In the genomic region with DNA sequence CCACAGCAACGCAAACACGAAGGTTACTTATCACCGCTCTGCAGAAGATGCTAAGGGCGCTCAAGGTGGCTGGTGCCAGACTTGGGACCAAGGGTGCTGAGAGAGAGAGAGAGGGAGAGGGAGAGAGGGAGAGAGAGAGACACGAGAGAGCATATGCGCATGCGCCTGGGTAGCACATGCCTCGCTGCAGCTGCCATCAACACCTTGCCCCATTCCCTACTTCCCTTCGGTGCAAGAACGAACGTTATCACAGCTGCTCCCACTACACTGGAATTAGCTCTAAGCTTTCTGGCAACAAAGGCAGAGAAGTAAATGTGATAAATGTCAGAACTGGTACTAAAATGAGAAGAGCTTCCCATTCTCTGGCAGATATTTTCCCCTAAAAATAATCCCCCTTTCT, we compare ENCODE assay signal across 20 mouse cellular contexts.
DNase-seq lines count a peak whose midpoint lies in the region; ATAC-seq and TF ChIP-seq lines count a peak whose summit lies in the region.
"Had no signal": no experiment of that assay in that cellular context is flagged by ENCODE, and none has a peak within 500 bp of the region (broad histone marks: within the 10 kb centered on the region; RNA-seq: fewer than 3 reads in every experiment).

No protein-coding gene starts in this region.

- peaks cover 20% of the 10 kb centered on the region for H3K36me3 ChIP-seq in forebrain, embryonic 12.5 days (replicated peaks)
- no peaks in the 10 kb centered on the region; the same call in 1 of the 2 replicates for H3K36me3 ChIP-seq in forebrain, embryonic 11.5 days (ENCODE audit: control insufficient read depth, insufficient read depth, low read length)
- peaks cover 19% of the 10 kb centered on the region for H3K36me3 ChIP-seq in heart, embryonic 14.5 days (ENCODE audit: control insufficient read depth, insufficient read depth, low read length)
- H3K36me3 ChIP-seq: neural tube, embryonic 12.5 days had no signal

- no peaks in the 10 kb centered on the region for H3K27me3 ChIP-seq in forebrain, embryonic 12.5 days
- H3K27me3 ChIP-seq in forebrain, embryonic 11.5 days (ENCODE audit: control insufficient read depth, insufficient read depth, low read length): no peaks in the 10 kb centered on the region
- no peaks in the 10 kb centered on the region for H3K27me3 ChIP-seq in heart, embryonic 14.5 days (ENCODE audit: control insufficient read depth, insufficient read depth, low read length)
- H3K27me3 ChIP-seq: CH12.LX; neural tube, embryonic 12.5 days had no signal

- TF ChIP-seq POLR2A in brain, embryonic 14.5 days (IDR thresholded peaks at IDR 0.05; ENCODE audit: borderline replicate concordance, extremely low read depth, insufficient read depth, insufficient read length, poor library complexity, severe bottlenecking): no peak

- no peaks in the 10 kb centered on the region for H3K9me3 ChIP-seq in forebrain, embryonic 12.5 days
- H3K9me3 ChIP-seq in forebrain, embryonic 11.5 days (ENCODE audit: control insufficient read depth, low read length): no peaks in the 10 kb centered on the region
- no peaks in the 10 kb centered on the region for H3K9me3 ChIP-seq in heart, embryonic 14.5 days (ENCODE audit: control insufficient read depth, low read length)
- H3K9me3 ChIP-seq: neural tube, embryonic 12.5 days had no signal

- H3K27ac ChIP-seq in forebrain, embryonic 12.5 days: no peak overlapping the region
- no peak overlapping the region for H3K27ac ChIP-seq in forebrain, embryonic 11.5 days (ENCODE audit: low read depth, low read length)
- peak overlapping the region; percentile 90 to 98 for H3K27ac ChIP-seq in heart, embryonic 14.5 days (replicated peaks in 1 of 2; ENCODE audit: control insufficient read depth in 1 of 2, insufficient read depth in 1 of 2, low read depth in 2 of 2, low read length in 2 of 2)
- H3K27ac ChIP-seq: layer of hippocampus, adult 2 months; macrophage; neural tube, embryonic 12.5 days had no signal

- no peak for DNase-seq in forebrain, embryonic 11.5 days (ENCODE audit: low spot score)
- no peak for DNase-seq in heart, adult 11 months
- peak; percentile 20 to 39 for DNase-seq in left cerebral cortex, postnatal 25 days (ENCODE audit: low spot score in 2 of 2)
- no peak for DNase-seq in left cerebral cortex, postnatal 36 days (ENCODE audit: low spot score in 2 of 2)
- peak; percentile 64 for DNase-seq in brain, embryonic 14.5 days (ENCODE audit: low read depth)
- no peak for DNase-seq in cerebellum, adult 9-10 months
- DNase-seq: adrenal gland, postnatal 14 days; cerebellum, postnatal 10 days; embryo, embryonic 11 days; thymus, postnatal 36 days had no signal

- TF ChIP-seq CTCF in brain, embryonic 14.5 days (IDR thresholded peaks at IDR 0.05; ENCODE audit: borderline replicate concordance, extremely low read depth, insufficient read depth, insufficient read length): no peak

- H3K4me3 ChIP-seq in forebrain, embryonic 12.5 days (replicated peaks): no peak overlapping the region
- H3K4me3 ChIP-seq in forebrain, embryonic 11.5 days (ENCODE audit: low read depth, low read length): no peak overlapping the region
- no peak overlapping the region for H3K4me3 ChIP-seq in heart, embryonic 14.5 days (ENCODE audit: control insufficient read depth in 1 of 2, insufficient read depth in 1 of 2, low read depth in 1 of 2, low read length in 2 of 2)
- H3K4me3 ChIP-seq: erythroblast, embryonic 14.5 days; layer of hippocampus, adult 2 months; neural tube, embryonic 12.5 days had no signal

- intact Hi-C loops in left cerebral cortex, postnatal 25 days (cut with DNase I): loop anchor here (10.0 kb wide), 1 partner anchor 289 kb away; a partner anchor contains a TSS
- intact Hi-C loops in left cerebral cortex, postnatal 36 days (cut with DNase I): loop anchor here (10.0 kb wide), 1 partner anchor 79 kb away; a partner anchor contains a TSS

- WGBS in forebrain, embryonic 12.5 days: 72% methylated on average over 11 of the region's 11 CpGs
- 79% methylated on average over 11 of the region's 11 CpGs for WGBS in forebrain, embryonic 11.5 days
- 19% methylated on average over 11 of the region's 11 CpGs for WGBS in heart, embryonic 14.5 days

- no peak overlapping the region for H3K9ac ChIP-seq in forebrain, embryonic 12.5 days
- H3K9ac ChIP-seq in forebrain, embryonic 11.5 days (ENCODE audit: low read length): no peak overlapping the region
- no peak overlapping the region for H3K9ac ChIP-seq in heart, embryonic 14.5 days (ENCODE audit: low read length)
- H3K9ac ChIP-seq: lung, embryonic 14.5 days; neural tube, embryonic 12.5 days had no signal

- peaks cover 22% of the 10 kb centered on the region for H3K4me1 ChIP-seq in forebrain, embryonic 12.5 days
- peaks cover 2% of the 10 kb centered on the region; the same call in 1 of the 2 replicates for H3K4me1 ChIP-seq in forebrain, embryonic 11.5 days (replicated peaks; ENCODE audit: control insufficient read depth, insufficient read depth, low read length)
- peaks cover 35 to 48% of the 10 kb centered on the region in 2 experiments for H3K4me1 ChIP-seq in heart, embryonic 14.5 days (ENCODE audit: control insufficient read depth in 2 of 2, insufficient read depth in 2 of 2, low read length in 2 of 2)

- peak; percentile 24; the same call in 1 of the 2 replicates for ATAC-seq in forebrain, embryonic 12.5 days (ENCODE audit: low FRiP score)
- ATAC-seq in forebrain, embryonic 11.5 days (replicated peaks; ENCODE audit: low FRiP score): no peak
- ATAC-seq in heart, embryonic 14.5 days (ENCODE audit: insufficient number of reproducible peaks, insufficient read depth, low FRiP score, low read depth): no peak
- ATAC-seq: midbrain, embryonic 16.5 days had no signal

- H3K4me2 ChIP-seq in forebrain, embryonic 12.5 days: no peak overlapping the region
- no peak overlapping the region for H3K4me2 ChIP-seq in forebrain, embryonic 11.5 days (ENCODE audit: low read depth, low read length, severe bottlenecking)
- no peak overlapping the region for H3K4me2 ChIP-seq in heart, embryonic 14.5 days (ENCODE audit: low read length)
- H3K4me2 ChIP-seq: liver, embryonic 11.5 days; lung, embryonic 14.5 days; neural tube, embryonic 12.5 days had no signal

Comparison
In these comparisons a context has a peak if more than half of its experiments do, and no peak if none do; other contexts are left out.
1. DNase-seq: peak in left cerebral cortex, postnatal 25 days (2 of 2) and brain, embryonic 14.5 days (single experiment); none in forebrain, embryonic 11.5 days (single experiment), heart, adult 11 months (single experiment), left cerebral cortex, postnatal 36 days (0 of 2) and cerebellum, adult 9-10 months (single experiment).
2. H3K27ac ChIP-seq: peak in heart, embryonic 14.5 days (2 of 2); none in forebrain, embryonic 12.5 days (single experiment) and forebrain, embryonic 11.5 days (single experiment).